24 mouse cellular contexts compared by ENCODE assay signal in genomic region chr14:31622748-31623147, GRCm38 (mm10). TPM values are rescaled to one million over a fixed set of nuclear protein-coding genes. Genes with fewer than 3 reads are reported as not detected.
DNase-seq lines count a peak whose midpoint lies in the region; ATAC-seq lines count a peak whose summit lies in the region.
"Had no signal": no experiment of that assay in that cellular context is flagged by ENCODE, and none has a peak within 500 bp of the region (broad histone marks: within the 10 kb centered on the region; RNA-seq: fewer than 3 reads in every experiment).

No protein-coding gene starts in this region.

- intact Hi-C loops in left cerebral cortex, postnatal 4 days (cut with DNase I), result no loop called here
- intact Hi-C loops in left cerebral cortex, postnatal 36 days (cut with DNase I), result no loop called here

- no peak for ATAC-seq in cerebellum, adult (ENCODE audit: insufficient number of reproducible peaks, low FRiP score, low TSS enrichment)
- ATAC-seq: forebrain, postnatal 0 days; inflammation-experienced regulatory T-cells, adult 6 months; liver, embryonic 12.5 days had no signal

- DNase-seq in left cerebral cortex, adult 18-20 months (ENCODE audit: low spot score in 2 of 2), result peak; percentile 47 to 61
- no peak for DNase-seq in left cerebral cortex, postnatal 4 days
- peak; percentile 53 to 73 for DNase-seq in frontal cortex, postnatal 36 days (ENCODE audit: low spot score in 2 of 2)
- DNase-seq in left cerebral cortex, postnatal 36 days (ENCODE audit: low spot score in 2 of 2), result peak; percentile 58 to 62
- DNase-seq in telencephalon, adult 2 months (ENCODE audit: low read depth, low spot score), result peak; percentile 86
- DNase-seq in retina, embryonic 14.5 days (ENCODE audit: low spot score), result no peak
- no peak for DNase-seq in lung, postnatal 25 days (ENCODE audit: low spot score)
- DNase-seq: adrenal gland, postnatal 36 days; cerebellum, adult 11-12 months; cerebellum, postnatal 14 days; forebrain, postnatal 0 days; kidney, adult 18-20 months; kidney, postnatal 4 days; lung, adult 18-20 months; lung, postnatal 10 days; spleen, adult 18-20 months; thymus, postnatal 25 days had no signal

RNA-seq across cellular contexts. Expression of gene Gm49387, which starts 17.9 kb away (rescaled TPM):
- total RNA-seq in left cerebral cortex, adult 18-20 months (2021), result under 1 TPM in 1 of 2 experiments, not detected in 1; 0.66 TPM
- not detected for total RNA-seq in left cerebral cortex, postnatal 4 days (2021)
- total RNA-seq in left cerebral cortex, postnatal 36 days (2021), result under 1 TPM in 1 of 2 experiments, not detected in 1; 0.44 TPM
- total RNA-seq: adrenal gland, postnatal 36 days; forebrain, postnatal 0 days; gastrocnemius, postnatal 4 days; layer of hippocampus, postnatal 10 days; megakaryocyte progenitor cell, adult 5-6 weeks; monocyte, adult 5-6 weeks had no signal

RNA-seq across cellular contexts. Expression of gene Btd, which starts 18.1 kb away (rescaled TPM):
- total RNA-seq in left cerebral cortex, adult 18-20 months (2021), result 1 to 10 TPM; 7.1 to 8.7 TPM
- 1 to 10 TPM; 9.5 to 10.0 TPM for total RNA-seq in left cerebral cortex, postnatal 4 days (2021)
- 1 to 10 TPM; 7.8 to 9.2 TPM for total RNA-seq in left cerebral cortex, postnatal 36 days (2021)

RNA-seq across cellular contexts. Expression of gene Hacl1, which starts 18.3 kb away (rescaled TPM):
- total RNA-seq in left cerebral cortex, adult 18-20 months (2021), result 1 to 10 TPM; 4.5 to 8.7 TPM
- total RNA-seq in left cerebral cortex, postnatal 4 days (2021), result 1 to 10 TPM; 4.9 to 6.0 TPM
- total RNA-seq in left cerebral cortex, postnatal 36 days (2021), result 1 to 10 TPM; 6.1 to 6.3 TPM

RNA-seq across cellular contexts. Expression of gene Colq, which starts 31.6 kb away (rescaled TPM):
- under 1 TPM; 0.35 to 0.74 TPM for total RNA-seq in left cerebral cortex, adult 18-20 months (2021)
- under 1 TPM; 0.16 to 0.18 TPM for total RNA-seq in left cerebral cortex, postnatal 4 days (2021)
- 1 to 10 TPM; 1.4 to 2.6 TPM for total RNA-seq in left cerebral cortex, postnatal 36 days (2021)
- total RNA-seq: adrenal gland, postnatal 36 days; megakaryocyte progenitor cell, adult 5-6 weeks had no signal

Comparison
In these comparisons a context has a peak if more than half of its experiments do, and no peak if none do; other contexts are left out.
1. DNase-seq: peak in left cerebral cortex, adult 18-20 months (2 of 2), frontal cortex, postnatal 36 days (2 of 2), left cerebral cortex, postnatal 36 days (2 of 2) and telencephalon, adult 2 months (single experiment); none in left cerebral cortex, postnatal 4 days (single experiment), retina, embryonic 14.5 days (single experiment) and lung, postnatal 25 days (single experiment).